Mouse (Mus musculus) myocyte (in vitro differentiated cells): ENCODE data around the gene Mttp.

Experiments
- CEBPB ChIP-seq: IDR thresholded peaks from 2 replicates; pipeline ENCODE4 v1.6.1; 2011; ENCODE audit warnings: mild to moderate bottlenecking, moderate library complexity; ENCODE audit not compliant: poor library complexity, insufficient read depth, severe bottlenecking
- E2F4 ChIP-seq: IDR thresholded peaks from one replicate; pipeline ENCODE4 v1.6.1; 2011; ENCODE audit warnings: mild to moderate bottlenecking, control low read depth, moderate library complexity; ENCODE audit not compliant: insufficient read depth
- MAX ChIP-seq: IDR thresholded peaks from one replicate; pipeline ENCODE4 v1.6.1; 2011; ENCODE audit warnings: low read depth, mild to moderate bottlenecking, control low read depth
- MYOD1 ChIP-seq, 3 experiments: IDR thresholded peaks; one replicate each; pipeline ENCODE4 v1.6.1; 2011; ENCODE audit warnings: control low read depth in 2 of 3, low read depth in 2 of 3, mild to moderate bottlenecking in 2 of 3, moderate library complexity in 1 of 3; ENCODE audit not compliant: insufficient read length in 2 of 3, control insufficient read depth in 1 of 3
- MYOG ChIP-seq, 3 experiments: IDR thresholded peaks; one replicate each; pipeline ENCODE4 v1.6.1; 2011; ENCODE audit warnings: control low read depth in 2 of 3, low read depth in 2 of 3, mild to moderate bottlenecking in 2 of 3; ENCODE audit not compliant: insufficient read length in 2 of 3, control insufficient read depth in 1 of 3, insufficient read depth in 1 of 3
- POLR2A ChIP-seq: IDR thresholded peaks from one replicate; pipeline ENCODE4 v1.6.1; 2011; ENCODE audit warnings: low read depth, mild to moderate bottlenecking, control low read depth, moderate library complexity; ENCODE audit not compliant: insufficient read length
- POLR2AphosphoS2 ChIP-seq: IDR thresholded peaks from one replicate; pipeline ENCODE4 v1.6.1; 2011; ENCODE audit warnings: low read depth, control low read depth; ENCODE audit not compliant: insufficient read length
- REST ChIP-seq: IDR thresholded peaks from one replicate; pipeline ENCODE4 v1.6.1; 2011; ENCODE audit warnings: mild to moderate bottlenecking, control low read depth, moderate library complexity; ENCODE audit not compliant: insufficient read depth, insufficient read length
- SRF ChIP-seq: IDR thresholded peaks from one replicate; pipeline ENCODE4 v1.6.1; 2011; ENCODE audit warnings: low read depth; ENCODE audit not compliant: control insufficient read depth, insufficient read length
- TCF12 ChIP-seq: IDR thresholded peaks from one replicate; pipeline ENCODE4 v1.6.1; 2011; ENCODE audit warnings: mild to moderate bottlenecking, control low read depth; ENCODE audit not compliant: poor library complexity, insufficient read depth, severe bottlenecking
- TCF3 ChIP-seq: IDR thresholded peaks from one replicate; pipeline ENCODE4 v1.6.1; 2011; ENCODE audit warnings: low read depth, control low read depth; ENCODE audit not compliant: insufficient read length
- USF1 ChIP-seq: IDR thresholded peaks from one replicate; pipeline ENCODE4 v1.6.1; 2011; ENCODE audit warnings: low read depth, mild to moderate bottlenecking, control low read depth, moderate library complexity

GRCm38 (mm10) chr3:138049555-138049954, 95.2 kb downstream of the Mttp start:
- no peak for TF ChIP-seq TCF3
- TF ChIP-seq POLR2A: no peak
- no peak for TF ChIP-seq USF1
- peak in 2 of 3 experiments; percentile 13 to 93 for TF ChIP-seq MYOG (IDR thresholded peaks at IDR 0.05; ENCODE audit: control insufficient read depth in 1 of 3, insufficient read depth in 1 of 3, insufficient read length in 2 of 3, low read depth in 2 of 3)
- TF ChIP-seq MAX: no peak
- TF ChIP-seq MYOD1 (IDR thresholded peaks at IDR 0.05; ENCODE audit: control insufficient read depth in 1 of 3, insufficient read length in 2 of 3, low read depth in 2 of 3): peak; percentile 80 to 86 (median 83)
- no peak for TF ChIP-seq E2F4
- TF ChIP-seq POLR2AphosphoS2: no peak
- no peak for TF ChIP-seq SRF
- no peak for TF ChIP-seq CEBPB
- peak; percentile 80 for TF ChIP-seq TCF12
- TF ChIP-seq REST: no peak
